Mouse (Mus musculus) hindbrain, embryonic 10.5 days (tissue): ENCODE measurements around the gene Ccdc171. TPM values are rescaled to one million over a fixed set of nuclear protein-coding genes. Genes with fewer than 3 reads are reported as not detected.

Experiments used
- DNase-seq: peaks from one replicate; pipeline ENCODE4 v3.0.0-alpha.2; 2017; ENCODE audit warnings: low spot score
- H3K27ac ChIP-seq: fragments of 300-500 bp; sonication (generic); 2 replicates; pipeline ENCODE4 v1.5.1; 2016; ENCODE audit warnings: mild to moderate bottlenecking, moderate library complexity
- H3K27me3 ChIP-seq: fragments of 300-500 bp; sonication (generic); 2 replicates; pipeline ENCODE4 v1.6.1; 2016; ENCODE audit warnings: mild to moderate bottlenecking; ENCODE audit not compliant: poor library complexity, insufficient read depth, severe bottlenecking
- H3K36me3 ChIP-seq: fragments of 300-500 bp; sonication (generic); 2 replicates; pipeline ENCODE4 v1.6.1; 2016; ENCODE audit warnings: mild to moderate bottlenecking, moderate library complexity
- H3K4me1 ChIP-seq: fragments of 300-500 bp; sonication (generic); replicated peaks from 2 replicates; pipeline ENCODE4 v1.6.1; 2016; ENCODE audit warnings: mild to moderate bottlenecking
- H3K4me3 ChIP-seq: fragments of 300-500 bp; sonication (generic); 2 replicates; pipeline ENCODE4 v1.5.1; 2016; ENCODE audit warnings: mild to moderate bottlenecking, moderate library complexity
- H3K9me3 ChIP-seq: fragments of 300-500 bp; sonication (generic); 2 replicates; pipeline ENCODE4 v1.6.1; 2016; ENCODE audit warnings: mild to moderate bottlenecking, moderate library complexity
- WGBS: fragments of 180-500 bp; shearing (Covaris S2); methylation state at CpG from one replicate; pipeline ENCODE4 v1.1.7; 2016; 5-methylcytosine and 5-hydroxymethylcytosine counted together
- polyA plus RNA-seq: library from polyadenylated mRNA; unstranded; fragments of >200 nt; fragmentation: Nextera tagmentation; extraction: Ambion mirVana; gene quantifications from 2 replicates; pipeline ENCODE4 v1.2.1, GENCODE M21; 2016

The Ccdc171 gene
- polyA plus RNA-seq, 1 experiment from 2014 or later: 3.3 TPM

- Histone ChIP-seq H3K27ac (no peak overlapping the region), H3K4me1 (no peaks in the 10 kb centered on the region), H3K36me3 (no peaks in the 10 kb centered on the region), H3K4me3 (no peak overlapping the region), H3K9me3 (no peaks in the 10 kb centered on the region), H3K27me3 (no peaks in the 10 kb centered on the region)
- 87% methylated on average over 4 of the region's 4 CpGs for WGBS
- DNase-seq: no peak
Measured at GRCm38 (mm10) chr4:83676444-83676843, 151.1 kb downstream of the Ccdc171 start.

GRCm38 (mm10) chr4:83681081-83681480 is 155.7 kb downstream of the Ccdc171 start:
- no peaks in the 10 kb centered on the region for H3K36me3 ChIP-seq
- H3K27me3 ChIP-seq: no peaks in the 10 kb centered on the region
- H3K27ac ChIP-seq: no peak overlapping the region
- H3K4me3 ChIP-seq: no peak overlapping the region
- no peaks in the 10 kb centered on the region for H3K9me3 ChIP-seq
- WGBS: 95% methylated on average over 14 of the region's 14 CpGs
- H3K4me1 ChIP-seq: no peaks in the 10 kb centered on the region
- DNase-seq: no peak

- Histone ChIP-seq H3K9me3 (no peaks in the 10 kb centered on the region), H3K27me3 (no peaks in the 10 kb centered on the region), H3K4me1 (no peaks in the 10 kb centered on the region), H3K4me3 (no peak overlapping the region), H3K27ac (no peak overlapping the region), H3K36me3 (no peaks in the 10 kb centered on the region)
- WGBS: 88% methylated on average over 7 of the region's 7 CpGs
- no peak for DNase-seq
Measured at GRCm38 (mm10) chr4:83682866-83683265, 157.5 kb downstream of the Ccdc171 start.

GRCm38 (mm10) chr4:83700190-83700589 is 174.8 kb downstream of the Ccdc171 start:
- Histone ChIP-seq H3K4me3 (no peak overlapping the region), H3K27ac (no peak overlapping the region), H3K36me3 (no peaks in the 10 kb centered on the region), H3K27me3 (no peaks in the 10 kb centered on the region), H3K4me1 (no peaks in the 10 kb centered on the region), H3K9me3 (peaks cover 6% of the 10 kb centered on the region; the same call in 1 of the 2 replicates)
- WGBS: 84% methylated on average over 3 of the region's 3 CpGs
- DNase-seq: no peak

GRCm38 (mm10) chr4:83716996-83717395 is 191.7 kb downstream of the Ccdc171 start:
- DNase-seq: no peak
- H3K4me1 ChIP-seq: 0 out of 2 replicates have a peak, but pooled peaks cover 4% of the 10 kb centered on the region
- H3K4me3 ChIP-seq: no peak overlapping the region
- no peaks in the 10 kb centered on the region for H3K36me3 ChIP-seq
- no peaks in the 10 kb centered on the region for H3K27me3 ChIP-seq
- 80% methylated on average over 1 of the region's 1 CpGs for WGBS
- no peak overlapping the region for H3K27ac ChIP-seq
- H3K9me3 ChIP-seq: no peaks in the 10 kb centered on the region

GRCm38 (mm10) chr4:83719816-83720215 is 194.5 kb downstream of the Ccdc171 start:
- Histone ChIP-seq H3K9me3 (no peaks in the 10 kb centered on the region), H3K27ac (no peak overlapping the region), H3K36me3 (no peaks in the 10 kb centered on the region), H3K4me3 (no peak overlapping the region), H3K27me3 (no peaks in the 10 kb centered on the region), H3K4me1 (0 out of 2 replicates have a peak, but pooled peaks cover 4% of the 10 kb centered on the region)
- WGBS: 67% methylated on average over 11 of the region's 11 CpGs
- no peak for DNase-seq

- no peak for DNase-seq
- no peaks in the 10 kb centered on the region for H3K4me1 ChIP-seq
- no peaks in the 10 kb centered on the region for H3K9me3 ChIP-seq
- WGBS: 5% methylated on average over 2 of the region's 2 CpGs
- H3K36me3 ChIP-seq: no peaks in the 10 kb centered on the region
- no peak overlapping the region for H3K4me3 ChIP-seq
- H3K27ac ChIP-seq: no peak overlapping the region
- H3K27me3 ChIP-seq: no peaks in the 10 kb centered on the region
Measured at GRCm38 (mm10) chr4:83725136-83725535, 199.8 kb downstream of the Ccdc171 start.

- H3K4me1 ChIP-seq: no peaks in the 10 kb centered on the region
- DNase-seq: no peak
- no peak overlapping the region for H3K4me3 ChIP-seq
- no peak overlapping the region for H3K27ac ChIP-seq
- no peaks in the 10 kb centered on the region for H3K9me3 ChIP-seq
- no peaks in the 10 kb centered on the region for H3K36me3 ChIP-seq
- no peaks in the 10 kb centered on the region for H3K27me3 ChIP-seq
- WGBS: 87% methylated on average over 9 of the region's 9 CpGs
Measured at GRCm38 (mm10) chr4:83739137-83739890, 214.0 kb downstream of the Ccdc171 start.

GRCm38 (mm10) chr4:83739891-83740277 is 214.5 kb downstream of the Ccdc171 start:
- DNase-seq: no peak
- Histone ChIP-seq H3K4me3 (no peak overlapping the region), H3K27ac (no peak overlapping the region), H3K4me1 (no peaks in the 10 kb centered on the region), H3K27me3 (no peaks in the 10 kb centered on the region), H3K36me3 (no peaks in the 10 kb centered on the region), H3K9me3 (no peaks in the 10 kb centered on the region)
- 85% methylated on average over 4 of the region's 4 CpGs for WGBS

- no peaks in the 10 kb centered on the region for H3K9me3 ChIP-seq
- WGBS: 65% methylated on average over 12 of the region's 12 CpGs
- no peaks in the 10 kb centered on the region for H3K4me1 ChIP-seq
- H3K27ac ChIP-seq: no peak overlapping the region; the same call in 1 of the 2 replicates
- H3K4me3 ChIP-seq: no peak overlapping the region
- no peak for DNase-seq
- no peaks in the 10 kb centered on the region for H3K27me3 ChIP-seq
- no peaks in the 10 kb centered on the region for H3K36me3 ChIP-seq
Measured at GRCm38 (mm10) chr4:83742806-83743460, 217.6 kb downstream of the Ccdc171 start.

GRCm38 (mm10) chr4:83775136-83775535 is 249.8 kb downstream of the Ccdc171 start:
- no peak overlapping the region for H3K27ac ChIP-seq
- no peak overlapping the region for H3K4me3 ChIP-seq
- peaks cover 3% of the 10 kb centered on the region; the same call in 1 of the 2 replicates for H3K9me3 ChIP-seq
- H3K27me3 ChIP-seq: no peaks in the 10 kb centered on the region
- H3K36me3 ChIP-seq: no peaks in the 10 kb centered on the region
- 92% methylated on average over 6 of the region's 6 CpGs for WGBS
- no peaks in the 10 kb centered on the region for H3K4me1 ChIP-seq
- no peak for DNase-seq

GRCm38 (mm10) chr4:83780044-83780443 is 254.7 kb downstream of the Ccdc171 start:
- H3K27me3 ChIP-seq: no peaks in the 10 kb centered on the region
- H3K36me3 ChIP-seq: no peaks in the 10 kb centered on the region
- 90% methylated on average over 4 of the region's 4 CpGs for WGBS
- no peak overlapping the region for H3K4me3 ChIP-seq
- H3K9me3 ChIP-seq: peaks cover 3% of the 10 kb centered on the region; the same call in 1 of the 2 replicates
- H3K4me1 ChIP-seq: no peaks in the 10 kb centered on the region
- no peak overlapping the region for H3K27ac ChIP-seq
- DNase-seq: no peak

GRCm38 (mm10) chr4:83785115-83785514 is 259.8 kb downstream of the Ccdc171 start:
- no peaks in the 10 kb centered on the region; the same call in 1 of the 2 replicates for H3K9me3 ChIP-seq
- no peaks in the 10 kb centered on the region for H3K27me3 ChIP-seq
- no peaks in the 10 kb centered on the region for H3K4me1 ChIP-seq
- H3K4me3 ChIP-seq: no peak overlapping the region
- no peaks in the 10 kb centered on the region for H3K36me3 ChIP-seq
- WGBS: 92% methylated on average over 2 of the region's 2 CpGs
- no peak for DNase-seq
- no peak overlapping the region for H3K27ac ChIP-seq
